Mouse (Mus musculus): Measurements from ENCODE around the gene Frmpd3.

Frmpd3 gene

GRCm38 (mm10) chrX:140456279-140456731 lies 114.2 kb downstream of the Frmpd3 start, which contains the start of gene Prps1:
Gene Prps1, plus strand, starts transcription at chrX:140456613.
- DNase-seq (ENCODE audit: inconsistent ontology term), result peak; percentile 86

DNA sequence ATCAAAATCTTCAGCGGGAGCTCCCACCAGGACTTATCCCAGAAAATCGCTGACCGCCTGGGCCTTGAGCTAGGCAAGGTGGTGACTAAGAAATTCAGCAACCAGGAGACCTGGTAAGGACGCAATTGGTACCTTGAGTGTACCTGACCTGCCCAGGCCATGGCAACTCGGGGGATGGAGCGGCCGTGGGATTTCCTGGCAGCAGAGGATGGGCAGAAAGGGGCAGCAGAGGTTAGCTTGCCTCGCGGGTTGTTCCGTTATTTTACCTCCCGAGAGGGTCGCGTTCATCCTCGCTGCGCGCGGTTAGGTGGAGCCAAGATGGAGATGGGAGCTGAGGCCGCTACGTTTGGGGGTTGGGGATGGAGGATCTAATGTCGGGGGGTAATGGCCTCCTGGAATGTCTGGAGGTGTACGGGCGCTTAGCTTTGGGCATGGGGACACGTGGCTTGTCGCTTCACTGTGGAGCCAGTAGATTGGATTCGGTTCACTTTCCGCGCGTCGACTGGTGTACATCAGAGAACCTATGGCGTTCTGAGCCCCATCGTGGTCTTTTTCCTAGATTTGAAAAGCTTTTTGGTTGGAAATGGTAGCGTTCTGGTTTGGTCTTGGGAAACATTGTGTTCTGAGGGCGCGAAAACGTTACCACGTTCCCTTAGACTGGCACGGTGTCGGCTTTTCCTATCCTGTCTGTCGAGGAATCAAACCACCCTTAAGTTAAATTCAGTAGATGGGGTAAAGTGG lies 114.9 kb downstream of the Frmpd3 start:
- DNase-seq (ENCODE audit: inconsistent ontology term), result peak; percentile 26

GRCm38 (mm10) chrX:140457502-140457901 lies 115.4 kb downstream of the Frmpd3 start:
- no peak for DNase-seq (ENCODE audit: inconsistent ontology term)

GRCm38 (mm10) chrX:140478231-140478630 lies 136.2 kb downstream of the Frmpd3 start:
- no peak for DNase-seq (ENCODE audit: inconsistent ontology term)

DNA sequence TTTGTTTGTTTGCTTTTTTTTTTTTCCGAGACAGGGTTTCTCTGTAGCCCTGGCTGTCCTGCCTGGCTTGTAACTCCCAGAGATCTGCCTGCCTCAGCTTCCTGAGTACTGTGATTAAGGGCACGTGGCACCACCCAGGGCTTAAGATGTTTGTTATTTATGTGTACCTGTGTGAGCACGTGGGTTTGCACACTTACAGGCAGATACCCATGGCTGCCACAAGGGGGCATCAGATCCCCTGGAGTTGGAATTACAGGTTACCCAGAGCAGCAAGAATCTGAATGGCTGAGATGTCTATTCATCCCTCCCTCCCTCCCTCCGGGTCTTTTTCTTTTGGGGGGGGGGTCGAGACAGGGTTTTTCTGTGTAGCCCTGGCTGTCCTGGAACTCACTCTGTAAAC lies 137.1 kb downstream of the Frmpd3 start:
- no peak for DNase-seq (ENCODE audit: inconsistent ontology term)
